Mouse (Mus musculus): ENCODE measurements around the gene Nos1.
A peak's percentile ranks its signal among the peaks of the same experiment; 100 is the strongest.

Nos1 gene

DNA sequence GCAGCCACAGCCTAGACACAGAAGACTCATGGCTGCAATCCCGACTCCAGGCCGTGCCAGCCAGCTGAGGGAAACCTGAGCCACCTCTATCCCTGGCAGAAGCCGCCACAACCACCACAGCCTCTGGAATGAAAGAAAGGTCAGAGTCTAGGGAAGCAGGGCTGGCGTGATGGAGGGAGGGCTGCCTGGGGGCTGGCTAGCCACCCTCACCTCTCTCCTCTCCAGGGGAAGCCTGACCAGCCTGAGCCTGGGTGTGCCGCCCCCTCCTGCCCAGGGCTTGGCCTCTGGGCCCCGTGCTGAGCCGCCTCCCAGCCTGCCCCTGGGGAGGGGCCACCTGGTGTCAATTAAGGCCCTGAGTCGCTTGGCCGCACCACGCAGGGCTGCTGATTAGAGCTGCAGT lies at the start of gene Nos1:
Gene Nos1, plus strand, starts transcription at position 352 of the 400 bp plus-strand sequence.
- no peak for DNase-seq (ENCODE audit: low spot score in 2 of 2)

DNA sequence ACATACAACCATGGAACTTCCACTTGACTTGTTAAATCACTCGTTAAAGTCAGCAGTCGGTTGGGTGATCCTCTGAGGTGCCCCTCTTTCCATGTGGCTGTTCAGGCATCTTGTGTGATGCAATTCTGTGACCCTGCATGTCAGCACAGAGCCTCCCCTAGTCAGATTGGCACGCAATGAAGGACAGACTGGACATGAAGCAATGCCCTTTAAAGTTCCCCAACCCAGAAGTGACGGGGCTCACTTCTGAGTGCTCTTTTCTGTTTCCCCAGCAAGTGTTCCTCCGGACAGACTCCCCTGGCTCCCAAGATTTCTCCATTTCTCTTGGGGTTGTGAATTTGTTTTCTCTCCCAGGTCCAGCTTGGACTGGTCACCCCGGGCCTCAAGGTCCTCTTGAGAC lies 49.5 kb upstream of the Nos1 start:
- DNase-seq (ENCODE audit: low spot score in 2 of 2) = no peak

DNA sequence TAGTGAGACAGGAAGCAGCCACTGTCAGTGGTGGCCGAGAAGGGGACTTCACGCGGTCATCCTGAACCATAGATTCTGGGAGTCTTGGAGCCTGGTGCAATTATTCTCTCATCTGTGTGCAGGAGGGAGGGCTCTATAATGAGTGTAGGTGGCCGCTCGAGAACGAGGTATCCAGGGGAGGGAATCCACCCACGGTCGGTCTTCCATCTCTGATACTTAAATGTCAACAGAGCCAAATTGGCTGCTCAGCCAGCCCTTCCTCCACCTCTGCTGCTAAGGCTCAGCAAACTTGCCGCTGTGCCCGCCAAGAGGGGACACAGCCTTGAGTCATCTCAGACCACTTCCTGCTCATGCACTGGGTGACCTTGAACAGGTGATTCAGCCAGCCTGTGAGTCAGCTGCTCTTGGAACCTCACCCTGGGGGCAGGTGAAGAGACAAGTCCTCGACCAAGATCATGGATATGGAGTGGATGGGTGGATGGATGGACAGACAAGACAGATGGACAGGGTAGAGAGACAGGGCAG lies 36.1 kb upstream of the Nos1 start:
- no peak for DNase-seq (ENCODE audit: low spot score in 2 of 2)

DNA sequence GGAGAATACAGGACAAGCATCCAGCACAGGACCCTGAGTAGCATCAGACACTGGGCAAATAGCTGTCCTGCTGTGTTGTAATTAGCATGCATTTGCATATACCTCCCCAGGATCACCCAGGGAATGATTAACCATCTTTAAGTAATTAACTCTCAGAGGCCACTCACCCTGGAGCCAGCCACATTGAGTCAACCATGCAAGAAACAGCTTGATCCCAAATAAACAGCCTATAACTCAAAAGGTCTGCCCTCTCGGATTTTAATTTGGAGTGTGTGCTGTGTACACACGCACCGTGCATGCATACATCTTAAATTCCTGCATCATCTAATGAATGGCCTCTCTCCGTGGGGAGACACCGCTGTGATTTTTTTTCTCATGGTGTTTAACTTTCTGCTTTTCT lies 31.5 kb upstream of the Nos1 start:
- DNase-seq (ENCODE audit: low spot score in 2 of 2) = no peak

DNA sequence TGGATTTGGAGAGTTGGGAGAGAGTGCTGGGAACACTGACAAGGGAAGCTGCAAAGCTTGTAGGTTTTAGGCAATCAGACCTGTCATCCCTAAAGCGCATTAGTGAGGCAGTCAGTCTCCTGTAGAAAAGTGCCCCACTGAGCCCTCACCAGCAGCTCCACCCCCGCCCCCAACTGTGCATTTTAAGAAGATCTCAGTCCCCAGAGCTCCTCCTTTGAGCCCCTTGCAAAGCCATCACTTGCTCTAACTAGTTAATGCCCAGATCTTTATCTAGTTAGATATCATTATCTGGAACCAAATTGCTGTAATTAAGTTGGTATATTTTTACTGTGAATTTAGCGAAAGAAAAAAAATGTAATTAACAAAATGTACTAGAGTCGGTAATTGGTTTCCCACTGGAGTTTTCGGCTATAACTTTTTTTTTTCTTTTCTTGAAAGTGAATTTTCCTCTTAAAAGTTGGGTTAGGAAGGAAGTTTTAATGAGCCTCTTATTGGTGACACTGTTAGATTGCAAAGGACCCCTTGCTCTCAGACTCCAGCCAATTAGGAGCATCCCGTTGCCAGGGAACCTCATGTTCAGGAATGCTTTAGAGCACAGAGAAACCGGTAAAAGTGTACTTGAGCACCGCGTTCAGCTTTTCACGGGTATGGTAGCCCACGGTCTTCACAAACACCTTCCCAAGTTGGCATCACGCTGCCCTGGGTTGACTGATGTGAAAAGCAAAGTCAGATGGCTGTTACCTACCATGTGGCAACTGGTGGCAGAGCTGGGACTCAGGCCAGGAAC lies 22.9 kb upstream of the Nos1 start:
- no peak for DNase-seq (ENCODE audit: low spot score in 2 of 2)

DNA sequence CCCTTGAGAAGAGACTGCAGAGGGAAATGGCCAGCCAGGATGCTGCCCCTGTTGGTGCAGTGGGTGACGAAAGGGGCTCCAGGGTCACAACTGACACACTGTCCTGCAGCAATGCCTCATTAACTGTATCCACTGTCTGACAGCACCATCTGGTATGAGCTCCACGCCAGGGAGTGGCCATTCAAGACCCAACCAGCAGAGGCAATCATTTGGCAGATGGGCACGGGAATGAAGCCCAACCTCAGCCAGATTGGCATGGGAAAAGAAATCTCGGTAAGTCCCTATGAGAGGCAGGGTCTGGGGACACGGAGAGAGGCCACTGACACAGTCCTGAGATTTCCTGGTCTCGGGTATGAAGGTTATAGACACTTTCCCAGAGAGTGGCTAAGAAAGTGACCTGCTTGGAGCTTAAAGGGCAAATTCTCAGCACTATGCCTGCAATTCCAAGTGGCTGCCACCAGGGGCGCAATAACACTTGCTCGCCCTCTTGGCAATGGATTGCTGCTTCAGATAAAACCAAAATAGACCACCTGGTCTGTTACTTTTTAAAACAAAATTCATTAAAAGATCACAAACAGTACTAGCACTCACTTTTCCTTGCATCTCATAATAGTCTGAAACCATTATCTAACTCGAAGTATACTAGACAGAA lies 19.5 kb upstream of the Nos1 start:
- no peak for DNase-seq (ENCODE audit: low spot score in 2 of 2)

DNA sequence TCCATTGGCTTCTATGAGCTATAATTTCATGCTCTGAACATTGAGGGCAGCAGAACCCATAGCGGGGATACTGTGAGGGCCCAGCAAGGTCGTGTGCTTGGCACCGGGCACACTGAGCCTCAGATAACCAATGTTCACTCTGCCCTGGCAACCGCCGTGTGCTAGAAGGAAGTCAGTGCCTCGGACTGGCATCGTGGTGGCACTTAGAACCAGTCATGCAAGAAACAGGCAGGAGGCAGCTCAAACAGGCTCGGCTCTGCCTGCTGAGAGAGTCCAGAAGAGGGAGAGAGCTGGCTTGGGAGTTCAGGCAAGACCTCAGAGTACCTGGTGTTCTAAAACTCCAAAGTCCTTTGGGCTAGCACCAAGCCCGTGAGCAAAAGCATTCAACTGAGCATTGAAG lies 16.3 kb upstream of the Nos1 start:
- no peak for DNase-seq (ENCODE audit: low spot score in 2 of 2)

DNA sequence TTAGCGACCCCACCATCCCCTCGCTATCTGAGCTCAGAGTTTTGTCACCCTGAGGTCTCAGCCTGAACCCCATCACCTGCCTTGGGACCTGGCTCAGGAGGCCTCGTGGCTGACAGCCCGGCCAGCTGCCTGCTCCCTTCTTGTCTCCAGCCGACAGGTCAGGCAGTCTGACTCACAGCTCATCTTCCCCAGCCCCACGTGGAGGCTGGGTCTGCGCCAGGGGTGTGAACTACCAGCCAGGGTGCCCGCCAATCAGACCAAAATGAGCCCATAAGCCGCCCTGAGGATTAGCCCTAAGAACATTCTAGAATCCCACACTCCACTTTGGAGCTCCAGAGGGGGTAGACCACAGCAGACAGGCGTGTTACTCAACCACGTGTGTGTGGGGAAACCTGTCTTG lies 1.7 kb upstream of the Nos1 start:
- no peak for DNase-seq (ENCODE audit: low spot score in 2 of 2)

DNA sequence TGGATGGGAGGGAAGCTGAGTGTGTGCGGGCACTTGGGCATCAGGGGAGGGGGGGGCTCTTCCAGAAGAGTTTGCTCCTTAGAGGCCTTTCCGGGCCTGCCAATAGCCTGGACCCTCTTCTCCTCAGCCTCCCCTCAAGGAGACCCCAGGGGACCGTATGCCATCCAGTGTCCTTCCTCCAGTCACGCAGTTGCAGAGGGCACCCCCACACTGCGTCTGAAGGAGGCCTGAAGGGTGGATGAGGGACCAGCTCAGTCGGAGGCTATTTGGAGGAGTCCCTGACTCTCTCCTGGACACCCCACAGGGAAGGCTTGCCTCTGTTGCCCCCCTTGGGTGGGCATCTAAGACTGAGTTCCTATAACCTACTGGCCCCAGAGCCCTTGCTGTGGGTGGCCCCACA lies 346 bp downstream of the Nos1 start:
- DNase-seq (ENCODE audit: low spot score in 2 of 2) = no peak

DNA sequence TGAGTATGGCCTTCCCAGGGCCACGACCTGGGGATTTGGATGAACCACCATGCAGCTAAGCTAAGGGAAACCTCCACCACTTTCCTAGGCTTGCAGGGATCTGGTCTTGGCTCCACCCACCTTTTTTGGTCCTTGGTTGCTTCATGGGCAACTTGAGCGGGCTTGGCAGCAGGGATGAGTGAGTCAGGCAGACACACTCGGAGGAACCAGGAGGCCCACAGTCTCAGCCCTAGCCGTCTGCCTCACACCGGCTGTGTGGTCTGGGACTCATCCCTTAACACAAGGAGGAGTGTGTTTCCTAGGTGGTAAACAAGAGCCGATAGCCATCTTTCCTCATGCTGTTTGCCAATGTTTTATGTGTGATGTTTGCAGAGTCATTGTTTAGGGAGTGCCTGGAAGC lies 9.2 kb downstream of the Nos1 start:
- DNase-seq (ENCODE audit: low spot score in 2 of 2) = no peak

DNA sequence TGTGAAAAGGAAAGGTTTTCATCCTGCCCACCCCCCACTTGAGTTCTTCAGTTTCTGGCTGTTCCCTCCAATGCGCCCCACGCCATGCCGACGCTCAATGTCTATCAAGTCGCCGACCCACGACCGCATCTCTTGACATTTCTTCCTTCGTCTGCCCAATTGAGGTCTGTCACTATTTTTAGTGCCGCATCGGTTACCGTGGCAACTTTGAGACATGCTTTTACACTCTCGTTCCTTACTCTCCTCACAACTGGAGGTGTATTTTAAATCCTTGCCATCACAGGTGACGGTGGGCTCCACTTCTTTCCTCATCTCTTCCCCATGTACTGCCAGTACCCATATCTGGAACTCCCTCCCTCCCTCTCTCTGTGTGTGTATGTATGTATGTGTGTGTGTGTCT lies 11.0 kb downstream of the Nos1 start:
- no peak for DNase-seq (ENCODE audit: low spot score in 2 of 2)

DNA sequence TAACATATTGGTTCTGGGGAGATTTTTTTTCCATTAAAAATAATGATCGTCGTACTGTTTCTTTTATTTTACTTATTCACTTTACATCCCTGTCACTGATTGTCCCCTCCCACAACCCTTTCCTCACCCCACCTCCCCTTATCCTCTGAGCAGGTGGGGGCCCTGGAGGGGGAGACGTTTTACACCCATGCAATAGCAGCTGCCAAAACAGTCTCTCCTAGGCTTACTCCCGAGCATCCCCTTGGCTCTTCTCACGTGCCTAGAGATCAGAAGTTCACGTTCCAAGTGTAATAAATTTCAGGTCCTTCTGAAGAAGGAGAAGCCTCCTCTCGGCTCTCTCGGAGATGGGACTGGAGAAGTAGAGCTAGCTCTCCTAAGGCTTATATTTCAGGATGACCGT lies 20.0 kb downstream of the Nos1 start:
- DNase-seq (ENCODE audit: low spot score in 2 of 2) = no peak

DNA sequence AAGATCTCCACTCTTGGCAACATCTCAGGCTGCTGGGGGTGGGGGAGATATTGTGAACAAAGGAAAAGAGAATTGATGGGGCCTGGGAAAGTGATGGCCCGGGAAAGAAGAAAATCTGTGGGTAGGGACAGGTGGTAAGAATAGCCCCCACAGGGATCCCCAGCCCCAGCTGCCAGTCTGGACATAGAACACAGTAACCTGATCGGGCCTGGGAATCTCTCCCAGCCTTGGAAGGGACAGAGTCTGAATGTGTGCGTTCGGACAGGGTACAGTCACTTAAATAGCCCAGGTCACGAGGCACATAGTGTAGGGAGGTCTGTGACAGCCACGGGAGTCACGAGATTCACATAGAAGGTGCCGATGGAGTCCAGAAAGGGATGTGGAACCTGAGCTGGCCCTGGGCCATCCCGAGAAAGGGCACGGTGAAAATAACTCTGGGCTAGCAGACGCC lies 21.3 kb downstream of the Nos1 start:
- no peak for DNase-seq (ENCODE audit: low spot score in 2 of 2)

DNA sequence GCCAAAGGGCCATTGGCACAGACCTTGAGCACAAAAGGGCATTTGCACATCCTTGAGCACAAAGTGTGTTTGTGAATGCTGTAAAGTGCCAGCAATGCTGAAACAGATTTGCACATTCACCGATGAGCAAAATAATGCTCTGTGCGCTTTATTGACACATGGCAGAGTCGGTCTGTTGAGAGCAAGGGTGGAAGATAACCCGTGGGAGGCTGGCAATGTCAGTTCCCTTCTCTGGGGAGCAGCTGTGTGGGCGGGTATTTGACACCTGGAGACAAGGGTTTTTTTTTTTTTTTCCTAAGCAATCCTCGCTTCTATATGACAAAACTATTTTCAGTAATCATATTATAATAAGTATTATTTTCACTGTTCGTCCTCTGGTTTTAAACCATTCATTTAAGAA lies 22.7 kb downstream of the Nos1 start:
- DNase-seq (ENCODE audit: low spot score in 2 of 2) = no peak

DNA sequence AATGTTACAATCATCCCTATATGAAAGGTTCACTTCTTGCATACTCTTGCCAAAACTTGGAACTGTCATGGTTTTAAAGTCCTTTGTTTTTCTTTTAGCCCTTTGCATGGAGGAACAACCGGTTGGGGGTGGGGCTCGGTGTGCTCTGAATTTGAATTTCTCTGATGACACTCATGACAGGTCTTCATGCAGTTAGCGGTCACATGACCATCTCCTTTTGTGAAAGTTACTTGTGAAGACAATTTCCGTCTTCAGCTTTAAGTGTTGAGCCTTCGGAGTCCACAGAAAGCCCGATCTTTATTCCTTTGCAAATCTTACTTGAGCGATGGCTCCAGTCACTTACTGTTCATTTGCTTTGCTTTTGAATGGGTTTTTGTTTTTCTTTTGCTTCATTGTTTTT lies 30.1 kb downstream of the Nos1 start:
- DNase-seq (ENCODE audit: low spot score in 2 of 2) = no peak

DNA sequence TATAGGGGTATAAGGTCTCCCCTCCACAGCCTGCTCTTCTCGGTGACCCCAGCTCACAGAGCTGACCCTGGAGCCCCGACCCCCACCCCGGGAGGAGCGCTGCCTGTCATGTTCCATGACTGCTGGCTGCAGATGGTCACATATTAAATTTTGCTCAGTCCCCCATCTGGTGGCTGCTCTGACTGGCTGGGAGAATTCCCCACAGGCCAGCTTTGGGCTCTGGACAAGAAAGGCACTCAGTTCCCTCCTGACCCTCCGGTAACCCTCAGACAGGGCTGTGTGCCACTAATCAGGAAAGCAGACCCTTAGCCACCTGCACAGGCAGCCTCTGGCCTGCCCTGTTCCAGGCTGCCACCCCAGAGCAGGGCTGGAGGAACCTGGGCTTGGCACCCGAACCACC lies 38.0 kb downstream of the Nos1 start:
- no peak for DNase-seq (ENCODE audit: low spot score in 2 of 2)

DNA sequence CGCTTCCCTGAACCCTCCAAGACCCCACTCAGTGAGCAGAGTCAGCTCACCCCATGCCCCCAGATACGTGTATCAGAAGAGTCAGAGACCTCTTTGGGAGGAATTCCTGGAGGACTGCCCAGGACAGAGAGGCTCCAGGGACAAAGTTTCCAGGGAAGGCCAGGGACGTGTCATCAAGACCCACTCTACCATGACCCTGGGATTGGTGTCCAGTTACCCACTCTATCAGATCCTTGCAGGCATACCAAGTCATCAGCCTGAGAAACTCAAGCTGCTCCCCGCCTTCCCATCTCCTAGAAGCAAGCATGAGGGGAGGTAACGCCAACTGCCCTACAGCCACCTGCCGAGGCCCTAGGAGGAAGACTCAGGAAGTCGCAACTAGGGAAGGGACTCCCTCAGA lies 39.6 kb downstream of the Nos1 start:
- DNase-seq (ENCODE audit: low spot score in 2 of 2) = no peak

DNA sequence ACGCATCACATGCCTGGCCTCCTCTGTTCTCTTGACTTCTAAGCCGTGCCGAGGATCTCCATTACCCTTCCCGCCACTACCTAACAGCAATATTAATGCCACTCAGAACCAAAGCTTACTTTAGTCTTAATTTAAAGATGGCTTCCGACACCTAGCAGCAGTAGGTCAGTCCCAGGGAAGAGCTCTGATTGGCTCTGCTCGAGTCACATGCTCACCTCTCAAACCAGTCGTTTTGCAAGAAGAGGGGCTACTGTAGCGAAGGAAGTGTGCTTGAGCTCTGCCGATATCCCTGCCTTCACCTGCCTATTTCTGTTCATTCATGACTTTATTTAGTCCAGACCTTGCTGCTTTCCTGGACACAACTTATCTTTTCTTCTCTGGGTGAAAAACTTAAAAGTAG lies 43.0 kb downstream of the Nos1 start:
- DNase-seq (ENCODE audit: low spot score in 2 of 2) = no peak

DNA sequence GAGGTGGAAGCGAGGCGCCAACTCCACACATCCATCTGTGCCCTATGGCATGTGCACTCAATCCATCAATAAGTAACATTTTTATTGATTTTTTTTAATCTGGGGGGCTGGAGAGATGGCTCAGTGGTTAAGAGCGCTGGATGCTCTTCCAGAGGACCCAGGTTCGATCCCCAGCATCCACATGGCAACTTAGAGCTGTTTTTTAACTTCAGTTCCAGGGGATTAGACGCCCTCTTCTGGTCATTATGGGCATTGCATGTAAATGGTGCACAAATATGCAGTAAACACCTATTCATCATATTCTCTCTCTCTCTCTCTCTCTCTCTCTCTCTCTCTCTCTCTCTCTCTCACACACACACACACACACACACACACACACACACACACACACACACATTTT lies 43.7 kb downstream of the Nos1 start:
- DNase-seq (ENCODE audit: low spot score in 2 of 2) = no peak

DNA sequence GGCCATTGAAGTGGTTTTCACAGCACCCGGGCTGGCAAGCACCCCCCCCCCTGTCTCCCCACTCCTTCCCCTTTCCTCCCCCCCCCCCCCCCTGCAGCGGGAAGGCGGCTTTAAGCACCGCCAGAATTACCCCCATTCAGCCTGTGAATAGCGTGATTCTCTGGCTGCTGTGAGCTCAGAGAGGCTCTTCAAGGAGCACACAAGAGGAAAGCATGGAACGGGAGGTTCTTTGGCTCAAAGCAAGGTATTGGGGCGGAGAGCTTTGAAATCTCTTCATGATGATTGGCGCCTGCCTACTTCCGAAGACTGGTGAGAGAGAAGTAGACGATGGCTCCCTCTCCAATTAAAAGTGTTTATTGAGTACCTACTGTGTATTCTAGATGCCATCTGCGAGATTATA lies 44.5 kb downstream of the Nos1 start:
- DNase-seq (ENCODE audit: low spot score in 2 of 2) = no peak

DNA sequence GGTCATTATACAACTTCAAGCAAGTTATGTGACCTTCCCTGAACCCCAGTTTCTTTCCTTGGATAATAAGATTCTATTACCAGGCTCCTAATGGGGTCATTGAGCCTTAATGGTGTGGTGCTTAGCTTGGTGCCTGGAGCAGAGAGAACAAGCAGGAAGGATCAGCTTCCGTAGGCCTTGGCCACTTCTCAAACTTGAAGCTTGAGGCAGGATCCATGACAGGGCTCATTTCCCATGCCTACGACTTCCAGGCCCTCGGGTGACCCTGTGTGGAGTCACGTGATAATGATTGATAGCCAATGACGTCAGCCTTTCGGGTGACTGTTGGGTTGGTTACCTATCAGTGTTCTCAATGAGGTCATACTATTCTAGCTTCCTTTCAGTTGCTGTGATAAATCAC lies 46.5 kb downstream of the Nos1 start:
- no peak for DNase-seq (ENCODE audit: low spot score in 2 of 2)

DNA sequence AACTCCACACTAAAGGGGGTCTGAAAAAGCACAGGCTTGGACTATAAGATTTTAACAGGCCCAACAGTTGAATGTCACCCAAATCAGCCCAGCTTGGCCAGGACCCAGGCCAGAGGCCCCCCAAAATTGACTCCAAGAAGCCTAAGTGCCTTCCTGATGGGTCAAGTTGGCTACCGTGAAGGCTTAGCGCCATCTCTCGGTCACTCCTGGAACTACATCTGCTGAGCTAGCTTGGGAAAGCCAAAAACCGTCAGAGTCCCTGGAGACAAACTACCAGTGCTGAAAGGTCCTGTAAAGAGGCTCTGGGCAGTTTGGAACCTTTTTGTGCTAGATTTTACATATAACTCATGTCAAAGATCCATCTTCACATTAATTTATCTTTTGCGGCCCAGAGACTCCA lies 56.1 kb downstream of the Nos1 start:
- DNase-seq (ENCODE audit: low spot score in 2 of 2) = peak in 1 of 2 experiments; percentile 60

DNA sequence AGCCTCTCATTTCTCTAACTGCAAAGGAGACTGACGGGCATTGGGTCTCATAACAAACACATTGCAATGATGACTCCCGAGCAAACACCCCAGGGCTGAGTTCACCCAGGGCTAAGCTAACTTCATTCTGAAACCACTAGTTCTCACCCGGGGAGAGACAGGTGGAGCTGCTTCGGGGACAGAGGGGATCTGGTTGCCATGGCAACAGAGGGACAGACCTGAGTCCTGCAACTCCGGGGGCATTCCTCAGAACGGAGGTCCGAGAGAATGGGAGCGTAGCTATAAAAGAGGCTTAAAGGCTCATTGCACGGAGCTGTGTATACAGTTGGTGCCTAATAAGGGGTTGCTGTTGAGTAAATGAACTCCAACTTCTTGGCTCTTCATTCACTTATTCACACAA lies 56.9 kb downstream of the Nos1 start:
- DNase-seq (ENCODE audit: low spot score in 2 of 2) = no peak

All from urinary bladder, adult 18-20 months (tissue).